Mouse (Mus musculus) lung, postnatal 36 days (tissue): ENCODE results near the gene Ttc9b.
"Not testable (repeated sequence)": the region's sequence is repeated elsewhere in the genome, so short reads cannot be mapped to it uniquely, and the experiment has no call there.

Experiments used
- DNase-seq: peaks from one replicate; pipeline ENCODE4 v3.0.0; 2022; ENCODE audit warnings: mixed read lengths

The Ttc9b gene

DNA sequence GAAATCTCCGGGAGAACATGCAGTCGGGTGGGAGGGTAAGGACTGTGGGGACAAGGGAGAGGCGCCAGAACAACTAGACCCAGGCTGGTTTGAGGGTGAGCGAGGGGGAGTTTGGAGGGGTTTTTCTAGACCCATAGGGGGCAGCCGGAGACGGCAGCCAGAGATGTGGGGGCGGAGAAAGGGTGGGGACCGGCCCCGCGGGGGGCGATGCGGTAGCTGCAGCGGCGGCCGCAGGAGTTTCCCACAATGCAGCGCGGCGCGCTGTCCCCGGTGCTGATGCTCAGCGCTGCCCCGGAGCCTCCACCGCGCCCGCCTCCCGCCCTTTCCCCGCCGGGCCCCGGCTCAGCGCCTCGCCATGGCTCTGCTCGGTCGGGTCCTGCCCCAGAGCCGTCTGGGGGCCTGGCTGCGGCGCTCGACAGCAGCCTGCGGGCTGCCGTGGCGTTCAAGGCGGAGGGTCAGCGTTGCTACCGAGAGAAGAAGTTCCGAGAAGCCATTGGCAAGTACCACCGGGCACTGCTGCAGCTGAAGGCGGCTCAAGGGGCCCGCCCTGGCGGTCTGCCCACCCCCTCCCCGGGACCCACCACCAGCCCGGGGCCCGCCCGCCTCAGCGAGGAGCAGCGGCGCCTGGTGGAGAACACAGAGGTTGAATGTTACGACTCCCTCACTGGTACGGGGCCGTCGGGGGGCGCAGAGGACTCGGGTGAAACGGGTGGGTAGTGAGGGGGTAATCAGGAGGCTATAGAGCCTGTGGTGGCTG is at the start of gene Ttc9b:
TSS of gene Ttc9b (plus strand) at position 235 of the 757 bp plus-strand sequence.
- DNase-seq = no peak

DNA sequence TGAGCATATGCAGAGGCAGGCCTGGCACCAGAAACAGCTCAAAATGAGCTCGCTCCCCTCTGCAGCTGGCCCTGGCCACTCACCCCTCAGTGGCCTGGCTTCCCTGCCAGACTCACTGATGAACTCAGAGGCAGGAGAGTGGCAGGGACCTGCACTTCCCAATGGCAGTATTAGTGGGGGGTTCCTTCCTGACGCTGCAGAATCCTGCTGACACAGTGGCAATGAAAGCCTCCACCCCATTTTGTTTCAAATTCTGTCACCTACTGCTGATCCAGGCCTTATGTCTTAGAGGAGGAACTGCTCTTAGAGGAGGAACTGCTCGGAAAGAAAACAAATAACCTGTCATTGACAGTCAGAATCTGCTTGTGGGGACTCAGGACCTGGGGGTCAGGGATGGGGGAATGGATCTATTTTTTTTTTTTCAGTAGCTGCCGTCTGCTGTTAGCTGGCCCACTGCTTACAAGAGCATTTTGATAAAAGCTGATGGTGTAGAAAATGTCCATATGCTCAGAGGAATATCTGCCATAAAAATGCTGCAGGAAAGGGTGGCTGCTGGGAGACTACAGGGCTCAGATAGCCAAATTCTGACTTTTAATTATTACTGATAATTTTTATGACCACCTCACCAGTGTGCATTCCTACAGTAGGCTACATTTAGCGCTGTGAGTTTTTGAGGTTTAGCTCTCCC is 48.9 kb upstream of the Ttc9b start:
- DNase-seq = no peak

DNA sequence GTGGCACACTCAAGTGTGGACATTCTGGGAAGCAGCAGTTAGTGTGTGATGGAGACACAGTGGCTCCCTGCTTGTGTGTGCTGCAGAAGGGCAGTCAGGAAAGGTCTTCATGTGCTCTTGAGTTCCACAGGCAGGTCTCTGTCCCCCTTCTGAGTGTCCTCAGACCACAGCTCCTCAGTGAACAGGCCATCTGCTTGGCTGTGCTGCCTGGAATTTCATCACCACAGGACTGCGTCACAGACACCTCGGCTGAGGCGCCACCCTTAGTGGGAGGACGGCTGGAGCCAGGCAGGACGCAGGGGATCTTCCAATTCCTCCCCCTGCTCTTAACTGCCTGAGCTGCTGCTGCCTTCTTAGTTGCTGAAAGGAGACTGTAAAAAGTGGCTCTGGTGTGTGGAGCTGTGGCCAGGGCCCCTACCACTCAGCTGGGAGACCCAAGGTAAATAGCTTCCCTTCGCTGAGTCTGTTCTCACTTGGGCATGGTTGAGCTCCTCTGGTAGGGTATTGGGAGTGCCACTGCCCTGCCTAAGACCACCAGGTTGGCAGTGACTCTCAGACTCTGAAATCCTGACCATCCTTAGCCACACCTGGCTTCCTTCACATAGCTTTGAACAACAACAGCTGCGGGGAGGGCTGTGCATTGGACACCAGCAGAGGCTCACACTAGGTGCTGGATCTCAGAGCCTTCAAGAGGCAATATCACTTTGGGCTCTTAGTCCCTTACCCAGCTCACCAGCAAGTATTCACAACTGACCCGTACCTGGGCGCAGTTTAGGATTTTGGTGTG is 48.0 kb upstream of the Ttc9b start:
- peak; percentile 79 for DNase-seq

DNA sequence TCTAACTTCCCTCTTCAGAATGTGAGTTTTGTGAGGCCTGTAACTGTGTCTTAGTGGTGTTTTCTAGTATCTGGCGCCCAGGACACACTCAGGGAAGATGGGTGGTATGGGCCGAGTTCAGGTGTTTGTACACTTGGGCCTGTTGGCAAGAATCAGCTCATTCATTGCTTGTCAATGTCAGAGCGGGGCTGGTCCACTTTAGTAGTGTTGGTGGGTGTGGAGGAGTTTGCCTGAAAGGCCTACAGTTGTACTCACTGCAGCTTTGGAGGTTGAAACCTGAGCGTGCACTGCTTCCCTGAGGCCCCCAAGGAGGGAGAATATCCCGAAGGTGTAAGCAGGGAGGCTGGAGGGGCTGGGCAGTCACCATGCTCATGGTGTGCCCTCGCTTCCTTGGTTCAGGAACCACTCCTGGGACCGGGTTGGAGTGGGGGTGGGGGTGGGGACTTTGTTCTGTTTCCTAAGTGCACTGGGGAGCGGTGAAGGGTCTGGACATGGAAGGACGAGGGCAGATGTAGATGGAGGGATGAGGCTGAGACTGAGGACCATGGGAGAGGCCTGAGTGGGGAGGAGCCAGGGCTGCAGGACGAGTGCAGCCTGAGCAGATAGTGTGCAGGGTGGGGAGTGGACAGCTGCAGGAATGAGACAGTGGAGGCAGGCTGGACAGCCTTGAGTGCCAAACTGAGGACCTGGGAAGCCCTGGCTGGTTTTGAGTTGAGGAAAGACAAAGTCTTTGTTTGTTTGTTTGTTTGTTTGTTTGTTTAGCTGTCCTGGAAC is 47.0 kb upstream of the Ttc9b start:
- DNase-seq = no peak

DNA sequence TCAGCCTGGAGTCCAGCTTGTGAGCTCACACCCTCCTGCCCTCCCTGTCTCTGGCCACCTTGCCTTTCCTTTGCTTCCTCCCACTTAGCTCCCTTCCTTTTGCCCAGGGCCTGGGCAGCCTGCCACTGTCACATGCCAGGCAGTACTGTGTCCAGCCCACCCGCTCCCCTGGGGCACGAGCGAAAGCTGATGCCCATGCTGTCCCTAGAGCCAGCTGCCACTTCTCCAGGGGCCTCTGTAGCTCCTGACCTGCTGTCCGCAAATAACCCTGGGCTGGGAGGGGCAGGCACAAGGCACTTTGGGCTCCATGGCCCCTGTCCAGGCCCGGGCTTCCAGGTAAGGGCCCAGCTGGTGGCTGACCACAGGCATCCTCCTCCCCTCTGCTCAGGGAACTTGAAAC is 46.1 kb upstream of the Ttc9b start:
- peak; percentile 80 for DNase-seq

DNA sequence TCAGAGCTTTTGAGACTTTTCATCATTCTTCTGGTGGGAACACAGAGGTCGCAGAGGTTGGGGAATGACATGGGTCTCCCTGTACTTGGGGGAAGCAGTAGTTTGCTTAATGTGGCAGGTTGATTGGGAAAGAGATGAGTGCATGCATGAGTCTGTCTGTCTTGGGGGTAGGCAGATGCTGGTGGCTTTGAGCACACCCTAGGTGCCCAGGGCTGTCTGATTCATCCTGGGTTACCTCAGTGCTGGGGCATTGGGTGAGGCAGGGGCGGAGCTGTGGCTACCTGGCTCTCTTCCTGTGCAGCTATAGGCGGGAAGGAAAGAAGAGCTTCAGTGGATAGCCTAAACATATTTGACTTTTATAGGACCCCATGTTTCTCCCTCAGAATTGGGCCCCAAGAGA is 45.6 kb upstream of the Ttc9b start:
- DNase-seq = no peak

DNA sequence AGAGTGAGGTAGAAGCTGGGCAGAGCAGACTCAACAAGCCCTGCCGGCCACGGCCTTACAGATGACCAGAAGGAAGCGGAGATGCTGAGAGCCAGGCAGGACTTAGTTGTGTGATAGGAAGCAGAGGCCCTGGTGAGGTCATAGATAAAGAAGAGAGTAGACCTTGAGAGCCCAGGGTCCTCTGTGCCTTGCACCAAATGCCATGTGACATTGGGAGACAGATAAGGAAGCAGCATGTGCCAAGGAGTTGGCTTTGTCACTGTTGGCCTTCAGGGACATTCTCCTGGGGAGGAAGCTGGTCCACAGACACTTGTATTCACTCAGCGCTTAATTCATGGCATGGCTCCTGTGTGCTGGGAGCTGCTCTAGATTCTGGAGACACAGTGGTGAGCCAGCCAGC is 44.4 kb upstream of the Ttc9b start:
- DNase-seq = no peak

DNA sequence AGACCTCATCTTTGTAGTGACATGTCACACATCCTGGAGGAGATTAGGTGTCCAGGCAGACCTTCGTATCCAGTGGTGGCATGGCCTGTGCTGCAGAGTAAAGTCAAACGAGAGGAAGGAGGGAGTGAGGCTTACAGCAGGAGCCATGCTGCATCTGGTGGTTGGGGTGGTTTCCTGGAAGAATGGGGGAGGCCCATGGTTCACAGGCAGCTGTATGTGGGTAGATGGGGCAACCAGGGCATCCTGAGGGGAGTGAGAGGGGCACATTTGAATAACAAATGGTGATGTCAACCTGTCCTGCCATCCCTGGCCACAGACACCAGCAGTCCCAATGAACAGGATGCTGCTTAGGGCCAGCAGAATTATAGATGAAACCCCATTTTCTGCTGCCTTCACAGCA is 44.0 kb upstream of the Ttc9b start:
- no peak for DNase-seq

DNA sequence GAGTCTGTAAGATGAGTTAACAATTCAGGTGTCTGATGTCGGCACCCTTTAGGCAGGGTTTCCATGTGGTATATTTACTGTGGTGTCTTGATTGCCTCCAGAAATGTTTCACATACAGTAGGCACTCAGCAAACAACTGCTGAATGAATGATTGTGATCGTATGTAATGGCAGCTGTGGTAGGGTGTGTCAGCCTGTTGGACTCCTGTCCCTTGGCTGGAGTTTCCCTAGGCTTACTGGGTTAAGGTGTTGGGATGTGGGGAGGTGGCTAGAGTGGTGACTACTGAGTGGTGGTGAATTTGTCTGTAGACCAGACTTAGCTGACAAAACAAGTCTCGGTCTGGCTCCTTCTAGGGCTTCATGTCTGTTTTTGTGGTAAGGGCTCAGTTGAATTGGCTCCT is 43.3 kb upstream of the Ttc9b start:
- DNase-seq = no peak

DNA sequence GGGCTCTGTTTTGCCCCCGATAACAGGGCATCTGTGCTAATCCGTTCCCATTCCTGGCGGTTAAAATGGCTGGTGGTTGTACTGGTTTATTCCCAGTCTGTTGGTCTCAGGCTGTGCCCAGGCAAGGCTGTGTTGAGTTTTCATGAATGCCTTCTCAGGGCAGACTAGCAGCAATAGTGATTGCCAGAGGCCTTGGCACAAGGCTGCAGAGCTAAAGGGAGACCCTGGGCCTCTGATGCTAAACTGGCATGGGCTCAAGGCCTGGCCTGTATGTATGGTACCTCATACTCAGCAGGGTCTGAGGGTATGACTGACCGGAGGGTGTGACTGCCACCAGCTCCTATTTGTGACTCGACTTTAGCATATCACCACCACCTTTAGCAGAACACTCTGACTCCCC is 42.8 kb upstream of the Ttc9b start:
- DNase-seq = no peak

DNA sequence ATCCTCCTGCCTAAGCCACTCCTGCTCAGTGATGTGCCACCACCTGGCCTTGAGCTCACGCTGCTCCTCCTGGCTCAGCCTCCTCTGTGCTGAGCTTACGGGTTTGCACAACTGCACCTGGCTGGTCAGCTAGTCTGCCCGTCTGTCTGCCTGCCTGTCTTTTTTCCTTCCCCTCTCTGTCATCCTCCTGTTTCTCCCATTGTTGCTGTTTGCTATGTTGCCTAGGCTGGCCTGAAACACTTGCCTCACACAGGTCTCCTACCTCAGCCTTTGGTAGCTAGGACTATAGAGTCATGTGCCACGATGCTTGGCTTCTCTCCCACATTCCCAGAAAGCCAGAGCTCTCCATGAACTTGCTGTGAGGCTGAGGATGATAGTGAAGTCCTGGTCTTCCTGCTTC is 40.8 kb upstream of the Ttc9b start:
- DNase-seq = no peak

DNA sequence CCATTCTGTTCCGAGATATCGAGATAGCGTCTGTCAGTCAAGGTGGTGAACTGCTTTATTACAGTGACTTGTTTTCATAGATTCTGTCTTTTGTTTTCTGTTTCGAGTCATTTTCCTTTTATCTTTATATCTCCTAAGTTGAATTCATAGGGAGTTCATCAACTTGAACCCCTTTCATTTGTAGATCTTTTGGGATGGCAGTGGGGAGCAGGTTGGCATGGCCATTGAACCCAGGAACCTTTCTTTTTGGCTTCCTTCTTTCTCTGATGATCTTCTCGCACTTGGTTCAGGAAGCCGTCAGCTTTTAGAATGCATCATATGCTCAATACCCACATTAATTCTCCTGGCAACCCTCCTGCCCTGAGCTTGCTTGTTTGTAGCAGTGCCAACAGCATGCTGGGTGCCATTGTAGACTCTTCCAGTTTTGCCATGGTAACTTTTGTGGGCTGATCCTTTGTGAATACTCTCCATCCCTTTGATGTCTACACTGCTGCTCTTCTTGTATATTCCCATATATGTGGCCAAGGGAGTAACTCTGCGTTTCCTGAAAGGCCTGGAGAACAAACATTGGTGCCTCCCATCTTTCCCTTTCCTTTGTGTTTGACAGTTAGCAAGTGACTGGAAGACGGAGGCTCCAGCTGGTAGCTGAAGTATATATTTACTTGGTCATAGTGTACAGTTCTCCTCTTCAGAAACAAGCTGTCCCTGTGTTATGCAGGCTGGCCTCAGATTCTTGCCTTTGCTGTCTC is 39.8 kb upstream of the Ttc9b start:
- no peak for DNase-seq

DNA sequence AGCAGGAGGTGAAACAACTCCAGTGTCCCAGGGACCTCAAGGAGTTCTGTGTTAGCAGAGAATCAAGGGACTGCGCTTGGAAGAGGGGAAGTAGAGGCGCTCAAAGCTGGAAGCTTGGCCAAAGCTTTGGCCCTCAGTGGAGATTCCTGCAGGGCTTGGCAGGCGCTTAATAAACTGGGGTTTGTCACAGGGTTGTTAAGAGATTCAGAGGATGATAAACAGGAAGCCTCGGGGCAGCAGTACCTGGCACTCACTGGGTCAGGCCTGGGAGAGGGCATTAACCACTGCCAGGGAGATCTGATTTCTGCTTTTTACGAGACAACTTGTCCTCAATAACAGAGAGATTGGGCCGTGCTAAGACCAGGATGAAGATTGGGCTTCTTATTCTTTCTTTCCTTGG is 32.7 kb upstream of the Ttc9b start:
- DNase-seq = no peak

DNA sequence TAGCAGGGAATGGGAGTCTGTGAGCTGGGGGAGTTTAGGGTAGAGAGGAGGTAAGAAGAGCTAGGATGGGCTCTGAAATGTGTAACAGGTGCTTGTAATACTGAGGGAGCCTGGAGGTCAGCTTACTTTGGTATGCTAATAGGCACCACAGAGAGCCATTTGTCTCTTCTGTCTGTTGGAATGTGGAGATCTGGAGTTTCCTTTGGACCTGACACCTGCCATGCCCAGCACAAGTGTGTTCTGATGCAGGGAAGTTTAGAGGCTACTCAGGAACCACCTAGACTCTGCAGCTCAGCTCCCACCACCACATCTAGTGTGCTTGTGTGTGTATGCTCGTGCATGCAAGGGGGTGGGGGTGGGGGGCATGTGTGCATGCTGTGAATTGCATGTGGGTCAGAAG is 31.5 kb upstream of the Ttc9b start:
- no peak for DNase-seq

DNA sequence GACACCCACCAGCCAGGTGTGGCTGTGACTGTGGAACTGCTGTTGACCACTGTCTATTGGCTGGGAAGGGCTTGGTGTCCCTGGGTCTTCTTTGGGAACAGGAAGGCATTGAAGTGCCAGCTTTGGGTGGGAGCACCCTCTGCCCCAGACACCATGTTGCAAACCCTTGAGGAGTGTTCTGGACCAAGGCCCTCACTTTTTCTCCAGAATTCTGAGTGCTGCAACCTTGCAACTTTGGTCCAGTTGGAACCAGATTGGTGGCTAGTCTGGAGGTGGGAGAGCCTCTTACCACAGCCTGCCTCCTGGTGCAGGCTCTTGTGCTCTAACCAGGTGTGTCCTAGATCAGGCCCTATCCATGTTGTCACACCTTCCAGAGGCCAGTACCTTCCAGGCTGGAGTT is 28.7 kb upstream of the Ttc9b start:
- DNase-seq = no peak

DNA sequence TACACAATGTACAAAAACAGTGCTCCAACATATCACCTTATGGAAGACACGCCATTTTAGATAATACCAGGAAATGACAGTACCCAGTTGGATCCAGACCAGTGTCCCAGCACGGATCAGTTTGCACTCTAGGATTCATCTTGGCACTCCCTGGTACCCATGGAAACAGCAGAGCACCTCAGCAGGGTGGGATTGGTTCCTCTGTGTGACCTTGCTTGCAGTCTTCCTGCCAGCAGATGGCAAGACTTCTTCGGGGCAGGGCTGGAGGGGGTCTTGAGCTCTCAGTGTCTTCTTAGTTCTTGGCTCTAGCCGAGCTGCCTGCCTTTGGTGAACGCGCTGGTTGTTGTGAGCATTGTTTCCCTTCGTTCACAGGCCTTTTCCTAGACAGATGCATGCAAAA is 26.0 kb upstream of the Ttc9b start:
- no peak for DNase-seq

DNA sequence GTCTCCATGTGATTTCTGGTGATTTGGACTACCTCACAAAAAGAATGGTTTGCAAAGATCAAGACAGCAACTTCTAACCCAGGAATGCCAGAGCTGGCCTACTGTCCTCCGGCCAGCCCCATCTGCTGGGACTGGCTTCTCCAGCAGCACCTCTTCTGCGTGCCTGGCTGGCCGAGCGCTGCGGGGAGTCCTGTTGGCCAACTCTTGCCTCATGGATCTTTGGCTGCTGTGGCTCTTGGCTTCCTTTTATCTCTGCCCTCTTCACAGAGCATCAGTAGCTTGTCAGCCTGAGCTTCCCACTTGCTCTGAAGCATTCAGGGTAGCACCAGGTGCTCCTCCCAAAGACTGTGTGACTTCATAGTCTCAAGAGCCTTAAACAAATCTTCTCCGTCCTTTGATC is 25.5 kb upstream of the Ttc9b start:
- no peak for DNase-seq

DNA sequence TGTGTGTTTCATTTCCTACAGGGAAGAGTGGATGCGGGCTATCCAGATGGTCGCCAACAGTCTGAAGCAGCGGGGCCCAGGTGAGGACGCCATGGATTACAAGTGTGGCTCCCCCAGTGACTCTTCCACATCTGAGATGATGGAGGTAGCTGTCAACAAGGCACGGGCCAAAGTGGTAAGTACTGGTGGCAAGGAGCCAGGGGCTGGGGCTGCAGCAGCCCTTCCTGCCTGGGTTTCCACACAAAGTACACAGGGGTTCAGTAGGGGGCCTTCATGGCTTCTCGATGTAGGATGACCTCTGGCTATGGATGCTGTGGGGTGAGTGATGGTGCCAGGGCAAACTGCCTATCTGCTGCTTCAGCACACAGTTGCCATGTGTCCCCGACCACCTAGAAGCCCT is 24.9 kb upstream of the Ttc9b start:
- DNase-seq = not testable (repeated sequence)

DNA sequence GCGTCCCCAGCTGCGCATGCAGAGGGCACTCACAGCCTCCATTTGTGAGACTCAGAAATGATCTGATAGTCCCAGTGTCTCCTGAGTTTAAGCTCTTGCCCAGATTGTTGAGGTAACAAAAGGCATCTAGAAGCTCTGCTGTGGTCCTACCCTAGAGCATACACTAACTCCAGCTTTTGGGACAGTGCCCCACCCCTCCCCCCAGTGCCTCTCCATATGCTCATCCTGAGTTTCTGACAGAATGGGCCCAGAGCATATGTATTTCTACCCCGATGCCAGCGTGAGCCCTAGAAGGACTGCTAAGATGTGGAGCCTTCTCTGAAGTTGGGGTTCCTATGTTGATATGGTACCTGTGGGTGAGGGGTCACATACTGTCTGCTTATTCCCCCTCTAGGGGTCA is 22.3 kb upstream of the Ttc9b start:
- no peak for DNase-seq

DNA sequence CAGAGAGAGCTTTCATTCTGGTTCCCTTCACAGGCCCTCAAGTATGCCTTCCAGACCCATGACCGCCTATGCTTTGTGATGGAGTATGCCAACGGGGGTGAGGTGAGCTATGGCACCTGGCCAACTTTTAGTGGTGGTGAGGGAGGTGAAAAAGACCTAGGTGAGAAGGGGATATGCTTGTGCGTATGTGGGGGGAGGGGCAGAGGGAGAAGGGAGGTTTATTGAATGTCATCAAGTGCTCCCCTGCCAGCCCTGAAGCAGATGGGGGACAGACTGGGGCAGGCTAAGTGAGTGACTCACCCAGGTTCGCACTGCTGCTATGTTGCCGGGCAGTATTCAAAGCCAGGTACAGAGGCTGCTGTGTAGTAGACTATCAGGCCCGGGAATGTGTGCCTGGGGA is 20.5 kb upstream of the Ttc9b start:
- no peak for DNase-seq

DNA sequence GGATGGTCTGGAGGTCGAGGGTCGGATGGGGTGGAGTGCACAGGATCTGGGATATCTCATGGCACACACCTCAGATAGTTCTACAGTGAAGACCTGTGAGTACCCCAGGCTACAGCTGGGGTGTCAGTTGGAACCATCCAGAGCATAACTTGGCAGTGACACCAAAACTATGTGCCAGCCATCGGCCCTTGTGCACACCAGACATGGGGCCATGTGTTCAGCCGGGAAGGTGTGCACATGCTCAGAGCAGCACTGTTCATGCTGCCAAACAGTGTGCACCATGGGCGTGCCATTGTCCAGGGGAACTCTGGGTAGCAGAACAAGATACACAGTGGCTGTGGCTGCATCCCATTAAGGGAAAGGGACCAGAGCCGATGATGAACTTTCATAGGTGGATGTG is 19.0 kb upstream of the Ttc9b start:
- no peak for DNase-seq

DNA sequence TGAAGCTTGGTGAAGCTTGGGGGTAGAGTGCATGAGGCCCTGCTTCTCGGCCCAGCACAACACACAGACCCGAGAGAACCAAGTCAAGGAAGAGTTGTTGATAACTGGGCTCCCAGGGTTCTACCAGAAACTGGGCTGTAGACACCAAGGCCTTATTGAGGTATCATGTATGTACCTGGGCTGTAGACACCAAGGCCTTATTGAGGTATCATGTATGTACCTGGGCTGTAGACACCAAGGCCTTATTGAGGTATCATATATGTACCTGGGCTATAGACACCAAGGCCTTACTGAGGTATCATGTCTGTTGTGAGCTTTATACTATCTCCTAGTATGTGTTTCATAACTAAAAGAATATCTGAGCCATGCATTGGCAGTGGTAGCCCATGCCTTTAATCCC is 18.6 kb upstream of the Ttc9b start:
- DNase-seq = not testable (repeated sequence)
